Mouse (Mus musculus): Measurements from ENCODE around the gene Gm21954.

Gene Gm21954

DNA sequence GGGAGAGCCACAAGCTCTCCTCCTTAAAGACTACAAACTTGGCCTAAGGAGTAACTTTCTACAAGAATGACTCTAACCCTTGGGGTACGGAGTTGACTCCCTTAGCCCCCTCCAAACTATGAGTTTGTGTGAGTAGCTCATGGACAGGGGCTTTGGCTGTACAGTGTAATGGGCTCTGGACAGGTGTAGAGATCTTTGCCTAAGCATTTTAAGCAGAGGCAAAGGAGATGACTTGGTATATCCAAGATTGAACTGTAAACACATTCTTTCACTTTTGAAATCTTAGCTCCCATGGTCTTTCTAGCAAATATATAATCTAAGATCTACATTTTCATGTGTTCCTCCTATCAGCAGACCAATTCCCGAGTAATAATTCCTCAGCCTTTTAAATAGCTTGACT is at the start of gene Gm21954:
TSS of gene Gm21954 (minus strand) at position 101 of the 400 bp plus-strand sequence.
- DNase-seq: no peak

DNA sequence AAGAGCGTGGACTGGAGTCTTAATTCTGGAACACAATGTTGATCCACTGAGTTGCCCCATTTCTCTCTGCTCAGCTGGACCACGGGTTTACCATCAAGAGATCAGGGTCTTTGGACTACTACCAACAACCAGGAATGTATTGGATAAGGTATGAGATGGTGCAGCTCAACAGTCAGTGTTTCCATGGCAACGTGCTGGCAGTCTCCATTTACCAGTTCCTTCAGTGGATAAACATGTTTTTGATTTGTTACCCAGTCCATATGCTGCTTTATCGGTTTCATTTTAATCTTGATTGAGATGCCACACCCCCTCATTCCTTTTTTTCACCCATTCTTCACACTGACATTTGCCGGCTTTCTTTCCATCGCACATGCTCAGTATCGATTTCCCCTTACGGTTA is 49.8 kb upstream of the Gm21954 start:
- no peak for DNase-seq

DNA sequence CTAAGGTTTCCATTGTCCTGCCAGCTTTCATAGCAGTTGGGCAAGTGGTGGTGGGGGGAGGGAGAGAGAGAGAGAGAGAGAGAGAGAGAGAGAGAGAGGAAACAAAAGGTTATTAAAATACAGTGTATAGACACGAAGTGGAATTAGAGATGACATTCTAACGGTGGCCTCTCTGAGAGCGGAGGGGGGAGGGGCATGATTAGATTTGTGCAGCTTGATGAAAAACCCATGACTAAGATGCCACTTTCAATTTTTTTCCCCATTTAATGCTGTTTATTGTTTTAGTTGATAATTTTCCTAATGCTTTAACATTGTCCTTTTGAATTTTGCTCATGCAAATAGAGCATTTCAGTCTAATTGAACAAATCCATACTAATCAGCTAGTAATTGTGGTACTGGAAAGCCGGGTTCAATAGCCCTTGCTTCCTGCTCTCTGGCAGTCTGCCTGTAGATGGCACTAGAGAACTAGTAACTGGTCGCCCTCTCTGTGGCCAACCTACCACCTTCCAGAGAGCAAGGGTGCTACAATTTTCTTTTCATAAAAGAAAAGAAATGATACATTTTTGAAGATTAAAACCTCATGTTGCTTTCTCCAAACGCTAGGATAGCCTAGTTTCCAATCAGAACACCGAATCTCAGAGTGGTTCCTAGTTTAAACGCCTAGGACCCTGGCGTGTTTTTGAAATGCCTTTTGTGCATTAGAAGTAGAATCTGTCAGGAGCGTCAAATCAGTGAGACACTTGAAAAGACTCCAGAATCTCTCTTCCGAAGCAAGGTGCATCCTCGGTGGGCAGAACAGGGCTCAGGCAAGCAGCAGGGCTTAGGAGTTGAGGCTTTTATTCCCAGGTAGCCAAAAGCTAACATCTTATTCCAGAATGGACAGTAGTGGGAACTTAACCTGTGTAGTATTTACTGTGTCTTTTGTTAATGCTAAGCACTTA is 48.5 kb upstream of the Gm21954 start:
- DNase-seq: peak; percentile 13 to 40

DNA sequence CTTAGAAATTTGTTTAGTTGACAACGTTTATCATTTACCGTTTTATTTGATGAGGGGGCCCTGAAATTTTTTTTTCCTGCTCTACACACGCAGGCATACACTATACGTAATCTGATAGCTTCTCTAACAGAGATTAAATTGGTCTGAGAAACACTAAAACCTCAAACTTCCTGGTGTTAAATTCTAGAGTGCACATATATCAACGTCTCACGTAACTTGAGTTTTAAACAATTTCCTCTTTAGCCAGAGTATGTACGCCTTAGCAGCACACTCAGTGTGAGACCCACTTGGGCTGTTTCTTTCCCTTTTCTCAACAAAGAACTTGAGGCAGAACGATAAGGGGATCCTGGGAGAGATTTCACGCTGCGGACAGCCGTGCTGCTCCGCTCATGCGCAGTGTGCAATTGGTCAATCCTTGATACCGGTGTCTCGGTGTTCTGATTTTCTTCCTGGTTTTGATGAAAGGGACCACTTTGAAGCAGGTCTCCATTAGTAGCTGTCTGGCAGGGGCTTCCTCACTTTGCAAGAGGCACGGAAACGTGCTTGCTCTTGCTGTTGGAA is 45.5 kb upstream of the Gm21954 start:
- DNase-seq: no peak

DNA sequence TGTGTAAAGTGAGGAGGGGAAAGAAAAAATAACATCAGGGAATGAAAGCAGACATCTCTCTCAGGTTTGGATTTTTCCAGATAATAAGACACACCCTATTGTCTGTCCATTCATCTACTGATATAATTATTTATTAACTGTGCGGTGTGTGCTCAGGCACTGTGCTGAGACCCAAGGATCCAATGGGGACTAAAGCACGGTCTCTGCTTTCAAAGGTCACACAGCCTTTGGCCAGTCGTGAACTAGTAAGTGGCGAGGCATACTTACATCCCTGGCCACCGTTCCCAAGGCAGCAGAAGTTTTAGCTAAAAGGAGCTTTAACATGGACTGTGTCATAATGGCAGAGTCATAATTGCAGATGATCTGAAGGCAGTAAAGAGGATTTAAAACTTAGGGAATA is 44.0 kb upstream of the Gm21954 start:
- DNase-seq: no peak

DNA sequence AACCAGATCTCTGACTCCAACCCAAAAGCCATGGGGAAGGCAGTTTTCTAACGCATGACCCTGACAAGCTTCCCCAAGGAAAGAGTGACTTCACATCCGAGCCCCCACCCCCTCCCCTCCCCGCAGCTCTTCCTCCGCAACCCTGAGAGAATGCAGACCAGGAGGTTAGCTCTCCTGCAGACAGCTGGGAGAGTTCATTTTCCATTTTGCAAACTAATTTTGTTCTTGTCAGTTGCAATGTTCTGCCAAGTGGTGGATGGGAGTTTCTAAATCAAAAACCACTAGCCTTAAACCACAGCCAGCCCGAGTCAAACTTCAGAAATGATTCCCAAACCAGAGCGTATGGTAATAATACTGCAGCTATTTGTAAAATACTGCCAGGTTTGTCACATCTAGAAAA is 39.6 kb upstream of the Gm21954 start:
- no peak for DNase-seq

DNA sequence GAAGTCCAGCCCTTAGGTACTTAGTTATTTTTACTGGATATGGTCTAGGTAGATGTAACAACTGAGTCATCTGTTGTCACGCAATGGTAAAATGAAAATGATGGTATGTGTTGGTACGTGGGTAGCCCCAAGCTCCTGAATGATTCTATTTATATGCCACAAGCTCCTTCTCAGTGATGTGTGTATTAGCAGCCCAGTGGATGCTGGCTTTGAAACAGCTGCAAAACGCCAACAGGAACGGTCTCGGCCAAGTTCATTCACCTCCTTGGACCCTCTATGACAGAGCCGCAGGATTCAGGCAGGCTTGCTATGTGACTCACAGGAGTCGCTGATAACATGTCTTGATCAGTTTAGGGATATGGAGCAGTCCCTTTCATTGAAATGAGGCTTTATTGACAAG is 38.2 kb upstream of the Gm21954 start:
- no peak for DNase-seq

DNA sequence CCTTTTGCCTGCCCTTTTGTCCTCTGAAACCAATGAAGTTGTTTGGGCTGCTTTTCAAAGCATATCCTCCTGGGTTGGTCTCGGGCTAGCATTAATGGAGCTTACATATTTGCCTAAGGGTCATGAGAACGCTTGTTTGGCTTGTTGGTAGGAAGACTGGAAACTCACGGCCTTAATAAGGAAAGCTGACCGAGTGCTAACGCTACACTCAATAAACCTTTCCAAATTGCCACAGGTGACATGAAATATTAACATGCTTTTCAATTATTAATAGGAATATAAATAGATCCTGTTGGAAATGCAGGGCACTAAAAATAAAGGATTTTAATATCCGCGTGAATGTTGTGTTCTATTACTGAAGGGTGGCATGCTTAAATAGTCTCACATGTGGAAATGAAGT is 27.3 kb upstream of the Gm21954 start:
- DNase-seq: no peak

DNA sequence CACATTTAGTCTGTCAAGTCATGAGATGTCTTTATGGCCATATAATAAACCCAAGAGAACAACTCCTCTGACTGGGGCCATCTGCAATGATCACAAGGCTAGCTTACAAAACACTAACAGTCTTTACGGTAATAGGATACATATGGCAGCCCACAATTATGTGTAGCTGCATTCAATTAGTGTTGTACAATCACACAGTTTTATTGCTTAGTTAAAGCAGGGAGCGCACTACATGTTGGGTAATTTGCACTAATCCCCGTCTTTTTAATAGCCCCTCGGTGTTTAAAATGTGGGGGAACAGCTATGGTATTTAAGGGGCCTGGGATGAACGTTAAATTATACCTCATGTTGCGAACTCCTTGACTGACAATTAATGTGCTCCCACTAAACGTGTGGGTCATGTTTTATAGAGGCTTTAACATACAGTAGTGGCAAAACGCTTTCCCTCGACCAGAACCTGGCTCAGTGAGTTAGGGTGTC is 24.5 kb upstream of the Gm21954 start:
- DNase-seq: no peak

DNA sequence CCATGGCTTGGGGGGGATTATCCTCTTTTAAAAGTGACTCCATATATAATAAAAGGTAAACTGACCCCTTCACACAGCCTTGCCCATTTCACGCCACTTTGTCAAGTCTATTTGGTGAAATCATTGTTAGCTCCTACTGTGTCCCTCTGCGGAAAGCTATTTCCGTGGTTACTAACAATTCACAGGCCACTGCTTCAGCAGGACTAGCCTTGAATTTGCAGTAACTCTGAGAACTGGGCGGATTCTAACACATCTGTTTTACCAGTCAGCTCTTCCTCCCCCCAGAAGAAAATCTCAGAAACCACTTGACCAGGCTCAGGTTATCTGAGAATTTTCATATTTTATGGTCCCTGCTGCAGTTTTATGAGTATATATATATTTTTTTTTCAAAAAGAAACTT is 23.9 kb upstream of the Gm21954 start:
- no peak for DNase-seq

DNA sequence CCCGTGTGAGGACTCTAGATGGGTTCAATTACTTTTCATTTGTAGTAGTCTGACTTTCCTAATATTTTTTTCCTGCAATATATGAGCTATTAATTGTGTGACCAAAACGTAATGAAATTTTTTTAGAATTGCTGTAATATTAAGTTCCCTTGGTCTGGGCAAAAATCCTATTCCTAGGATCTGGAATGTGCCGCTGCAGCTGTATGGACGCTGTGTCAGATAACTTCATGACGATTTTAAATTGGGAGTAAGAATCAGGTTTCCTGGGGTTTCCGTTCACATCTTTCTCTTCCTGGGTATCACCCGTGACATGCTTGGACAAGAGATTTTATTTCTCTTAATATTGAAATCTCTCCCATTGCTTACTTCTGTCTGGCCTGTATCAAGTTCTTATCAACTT is 23.2 kb upstream of the Gm21954 start:
- no peak for DNase-seq

DNA sequence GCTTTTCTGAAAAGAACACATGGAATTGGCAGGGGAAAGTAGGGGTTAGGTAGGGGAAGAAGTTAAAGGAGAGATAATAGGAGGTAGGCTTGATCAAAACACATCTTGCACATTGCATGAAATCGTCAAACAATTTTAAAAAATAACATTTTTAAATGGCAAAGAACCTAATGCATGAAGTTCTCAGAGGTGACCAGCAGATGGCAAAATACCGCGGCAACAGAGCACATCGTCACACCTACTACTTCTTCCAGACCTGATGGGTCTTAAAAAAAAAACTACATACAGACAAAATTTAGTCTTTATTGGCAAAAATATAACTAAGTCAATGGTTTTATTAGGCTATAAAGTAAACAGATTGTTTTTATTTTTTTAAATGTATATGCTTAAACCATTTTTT is 22.3 kb upstream of the Gm21954 start:
- DNase-seq: no peak

DNA sequence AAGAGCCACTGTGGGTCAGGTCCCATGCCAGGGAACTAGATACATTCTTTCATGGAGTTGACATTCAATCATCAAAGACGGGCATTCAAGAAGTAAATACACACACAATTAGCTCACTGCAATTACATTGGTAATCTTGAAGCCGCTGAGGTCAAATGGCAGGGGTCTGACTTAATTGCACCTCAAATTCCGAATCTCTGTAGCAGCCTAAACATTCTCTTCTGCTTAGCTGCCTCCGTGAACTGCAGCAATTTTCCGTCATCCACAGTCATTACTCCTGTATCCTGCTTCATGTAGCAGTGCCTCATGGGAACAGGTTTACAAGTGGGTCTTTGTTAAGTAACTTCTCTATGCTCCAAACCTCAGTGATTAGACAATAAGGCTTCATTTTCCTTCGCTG is 20.0 kb upstream of the Gm21954 start:
- no peak for DNase-seq

DNA sequence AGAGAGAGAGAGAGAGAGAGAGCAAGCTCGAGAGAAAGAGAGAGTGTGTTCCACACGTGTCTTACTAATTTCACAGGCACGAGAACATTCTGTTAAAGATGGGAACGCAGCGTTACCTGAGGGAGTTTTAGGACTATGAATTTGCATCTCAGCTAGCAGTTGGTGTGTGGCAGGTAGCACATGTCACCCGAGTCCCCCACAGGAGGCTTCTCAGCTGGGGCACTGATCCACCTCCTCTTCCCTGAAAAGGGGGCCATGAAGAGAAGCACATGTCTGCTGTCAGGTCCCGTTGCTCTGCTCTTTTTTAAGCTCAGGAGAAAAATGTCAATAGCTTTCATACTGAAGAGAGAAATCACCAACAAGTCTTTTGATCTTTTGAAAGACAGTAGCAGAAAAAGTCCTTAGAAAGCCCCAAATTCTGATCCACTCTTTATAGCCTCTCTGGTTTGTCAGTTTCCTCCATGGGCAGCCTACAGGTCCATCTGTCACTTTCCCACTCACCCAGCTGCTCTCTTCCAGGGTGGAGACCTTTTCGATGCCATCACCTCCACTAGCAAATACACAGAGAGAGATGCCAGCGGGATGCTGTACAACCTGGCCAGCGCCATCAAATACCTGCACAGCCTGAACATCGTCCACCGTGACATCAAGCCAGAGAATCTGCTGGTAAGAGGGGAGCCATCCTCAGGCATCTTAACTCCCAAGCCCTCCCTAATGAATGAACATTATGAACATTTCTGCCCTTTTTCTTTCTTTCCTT is 17.4 kb upstream of the Gm21954 start:
- no peak for DNase-seq

DNA sequence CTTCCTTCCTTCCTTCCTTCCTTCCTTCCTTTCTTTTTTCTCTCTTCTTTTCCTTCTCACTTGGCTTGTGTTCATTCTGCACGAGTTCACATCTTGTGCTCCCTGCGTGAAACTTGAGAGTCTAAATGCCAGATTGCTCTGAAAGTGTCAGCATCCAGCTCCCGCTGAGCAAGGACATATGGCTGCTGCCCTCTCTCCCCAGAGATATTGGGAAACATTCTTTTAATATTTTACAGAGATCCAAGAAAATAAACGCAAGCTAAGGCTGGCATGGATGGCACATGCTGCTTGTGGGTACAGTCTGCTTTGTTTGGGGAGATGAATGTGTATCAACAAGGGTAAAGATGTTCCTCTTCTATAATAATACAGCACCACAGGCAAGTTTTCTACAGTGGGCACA is 11.3 kb upstream of the Gm21954 start:
- DNase-seq: no peak

DNA sequence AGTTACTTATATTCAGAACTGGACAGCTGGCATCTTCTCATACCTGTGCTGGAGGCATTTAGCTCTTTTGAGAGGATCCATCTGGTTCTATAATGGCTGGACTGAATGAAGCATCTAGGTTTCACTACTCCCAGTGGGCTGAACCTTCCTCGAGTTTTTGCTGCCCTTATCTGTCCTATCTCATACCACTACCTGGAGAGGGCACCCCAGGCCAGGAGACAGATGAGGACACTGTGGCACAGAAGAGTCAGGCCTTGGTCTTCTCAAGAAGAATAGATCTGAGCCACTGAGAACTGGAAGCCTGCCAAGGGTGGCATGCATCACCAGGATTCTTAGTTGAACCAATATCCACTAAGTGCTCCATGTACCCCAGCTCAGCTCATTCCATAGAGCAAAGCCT is 9.1 kb upstream of the Gm21954 start:
- no peak for DNase-seq

DNA sequence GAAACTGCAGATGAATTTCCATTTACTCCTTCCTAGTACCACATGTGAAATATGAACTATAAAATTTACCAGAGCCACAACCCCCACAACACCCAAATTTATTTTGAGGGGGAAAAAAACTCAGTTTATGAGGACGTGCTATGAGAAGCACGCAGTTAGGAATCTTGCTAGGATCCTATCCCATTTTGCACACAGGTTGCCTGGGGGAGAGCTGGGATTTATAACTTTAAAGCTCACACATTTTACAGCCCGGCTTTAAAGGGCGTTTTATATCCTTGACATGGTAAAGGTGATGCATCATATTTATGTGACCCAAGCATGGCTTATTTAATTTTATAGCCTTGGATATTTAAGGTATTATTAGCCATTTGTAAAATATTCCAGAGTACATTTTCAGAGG is 7.3 kb upstream of the Gm21954 start:
- no peak for DNase-seq

DNA sequence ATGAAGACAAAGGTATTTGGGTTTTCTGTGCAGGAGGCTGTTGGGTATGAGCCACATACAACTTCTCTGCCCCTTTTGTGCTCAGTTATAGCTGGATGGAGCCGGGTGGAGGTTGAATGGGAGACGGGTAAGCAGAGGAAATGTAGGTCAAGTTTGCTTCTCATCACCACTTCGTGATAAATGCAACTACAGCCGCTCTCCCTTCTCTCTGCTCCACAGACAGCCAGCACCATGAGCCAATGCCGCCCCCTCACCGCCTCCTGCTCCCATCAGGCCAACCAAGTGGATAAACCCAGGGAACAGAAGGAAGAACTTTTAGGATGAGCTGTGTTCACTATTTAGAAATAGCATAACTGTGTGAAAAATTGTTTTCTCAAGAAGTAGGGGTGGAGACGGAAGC is 4.7 kb upstream of the Gm21954 start:
- no peak for DNase-seq

DNA sequence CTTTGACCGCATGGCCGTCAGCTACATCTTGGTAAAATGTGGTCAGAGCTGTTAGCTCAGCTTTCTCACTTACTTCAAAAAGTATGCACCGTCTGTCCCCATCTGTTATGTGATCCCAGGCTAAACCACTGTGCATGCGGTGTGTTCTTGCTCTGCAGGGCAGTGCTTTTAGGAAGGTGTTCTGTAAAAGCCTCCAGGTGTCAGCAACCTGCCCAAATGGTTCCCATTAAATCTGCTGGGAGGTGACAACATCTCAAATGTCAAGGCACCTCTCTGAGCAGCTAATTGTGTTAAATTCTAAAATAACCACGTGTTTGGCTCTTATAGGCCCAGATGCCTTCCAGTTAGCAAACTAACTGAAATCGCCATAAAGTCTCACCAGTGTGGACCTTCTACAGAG is 1.1 kb upstream of the Gm21954 start:
- DNase-seq: no peak

DNA sequence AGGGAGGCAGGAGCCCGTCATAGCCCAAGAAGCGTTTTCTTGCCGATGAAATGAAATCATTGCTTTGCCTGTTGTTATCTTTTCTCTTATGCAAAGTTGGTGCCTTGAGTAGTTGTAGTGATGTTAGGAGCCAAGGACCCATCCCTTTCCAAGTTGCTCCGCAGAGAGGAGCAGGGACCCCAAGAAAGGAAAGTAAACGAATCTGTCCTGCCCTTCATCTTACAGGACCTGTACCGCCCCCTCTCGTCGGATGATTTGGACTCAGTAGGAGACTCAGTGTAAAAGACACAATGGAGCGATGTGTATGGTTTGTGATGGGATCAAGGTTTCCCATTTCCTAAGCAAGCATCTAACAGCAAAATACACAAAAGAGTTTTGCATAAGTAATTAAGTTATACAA is 5.7 kb downstream of the Gm21954 start:
- no peak for DNase-seq

DNA sequence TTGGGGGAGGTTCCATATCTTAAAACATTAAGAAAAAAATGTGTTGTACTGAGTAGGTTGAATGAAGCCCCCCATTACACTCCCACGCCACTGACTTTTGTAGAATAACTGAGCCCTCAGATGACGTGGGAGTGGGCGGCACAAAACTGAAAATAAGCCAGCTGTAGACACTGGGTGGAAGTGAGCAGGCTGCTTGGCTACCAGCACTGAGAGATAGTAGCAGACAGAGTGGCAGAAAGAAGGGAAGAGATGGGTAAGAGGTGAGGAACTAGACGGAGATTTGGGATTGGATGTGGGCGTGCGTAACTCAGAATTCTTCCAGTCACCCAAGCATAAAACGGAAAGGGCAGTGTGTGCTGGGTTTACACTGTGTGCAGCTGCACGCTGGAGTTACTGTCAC is 6.2 kb downstream of the Gm21954 start:
- DNase-seq: no peak

DNA sequence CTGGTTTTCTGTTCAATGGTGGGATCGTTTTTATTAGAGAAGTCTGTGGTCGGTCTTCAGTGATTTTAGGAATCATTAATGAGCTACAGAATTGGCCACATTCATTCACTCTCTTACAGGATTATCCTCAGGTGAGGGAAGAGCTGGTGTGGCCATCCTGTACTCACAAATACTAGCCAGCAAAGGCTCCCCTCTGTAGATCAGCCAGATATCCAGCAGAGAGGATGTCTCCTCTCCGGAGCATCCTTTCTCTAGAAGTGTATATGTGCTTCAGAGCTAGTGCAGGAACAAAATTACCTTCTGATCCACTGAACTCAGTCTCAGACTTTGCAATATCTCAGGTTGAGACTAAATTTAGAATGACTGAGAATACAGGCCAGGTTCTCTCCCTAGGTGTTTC is 7.8 kb downstream of the Gm21954 start:
- no peak for DNase-seq

DNA sequence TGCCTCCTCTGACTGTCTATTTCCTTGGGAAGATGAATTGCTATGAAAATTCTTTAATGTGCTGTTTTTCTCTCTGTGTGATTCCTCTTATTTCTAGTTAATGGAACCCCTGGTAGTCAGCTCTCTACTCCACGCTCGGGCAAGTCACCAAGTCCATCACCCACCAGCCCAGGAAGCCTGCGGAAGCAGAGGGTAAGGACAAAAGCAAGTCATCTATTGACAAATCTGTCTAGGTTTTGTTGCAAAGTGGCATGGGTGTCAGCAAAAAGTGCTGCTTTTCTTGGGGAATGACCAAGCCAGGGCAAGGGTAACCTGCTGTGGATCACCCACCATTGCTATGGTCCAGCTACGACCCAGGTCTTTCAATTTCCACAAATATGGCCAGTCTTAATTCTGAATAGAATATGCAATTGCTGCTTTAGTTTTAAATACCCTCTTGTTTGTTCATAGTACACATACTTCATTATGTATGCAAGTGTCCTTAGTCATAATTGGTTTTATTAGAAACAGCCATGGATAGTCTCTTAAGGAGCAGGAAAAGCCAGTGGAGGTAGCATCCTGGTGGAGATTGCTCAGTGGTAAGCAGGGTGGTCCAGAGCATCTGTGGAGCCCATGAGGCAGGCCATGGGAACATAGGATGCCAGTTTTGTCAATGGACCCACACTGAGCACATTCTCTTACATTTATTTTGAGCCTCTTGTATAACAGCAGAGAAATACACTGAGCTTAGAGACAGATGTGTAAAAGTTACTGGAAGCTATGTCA is 8.9 kb downstream of the Gm21954 start:
- DNase-seq: no peak

Measured in thymus, postnatal 36 days (tissue).